Comparison of ENCODE assay signal across 8 mouse cellular contexts in the genomic region with DNA sequence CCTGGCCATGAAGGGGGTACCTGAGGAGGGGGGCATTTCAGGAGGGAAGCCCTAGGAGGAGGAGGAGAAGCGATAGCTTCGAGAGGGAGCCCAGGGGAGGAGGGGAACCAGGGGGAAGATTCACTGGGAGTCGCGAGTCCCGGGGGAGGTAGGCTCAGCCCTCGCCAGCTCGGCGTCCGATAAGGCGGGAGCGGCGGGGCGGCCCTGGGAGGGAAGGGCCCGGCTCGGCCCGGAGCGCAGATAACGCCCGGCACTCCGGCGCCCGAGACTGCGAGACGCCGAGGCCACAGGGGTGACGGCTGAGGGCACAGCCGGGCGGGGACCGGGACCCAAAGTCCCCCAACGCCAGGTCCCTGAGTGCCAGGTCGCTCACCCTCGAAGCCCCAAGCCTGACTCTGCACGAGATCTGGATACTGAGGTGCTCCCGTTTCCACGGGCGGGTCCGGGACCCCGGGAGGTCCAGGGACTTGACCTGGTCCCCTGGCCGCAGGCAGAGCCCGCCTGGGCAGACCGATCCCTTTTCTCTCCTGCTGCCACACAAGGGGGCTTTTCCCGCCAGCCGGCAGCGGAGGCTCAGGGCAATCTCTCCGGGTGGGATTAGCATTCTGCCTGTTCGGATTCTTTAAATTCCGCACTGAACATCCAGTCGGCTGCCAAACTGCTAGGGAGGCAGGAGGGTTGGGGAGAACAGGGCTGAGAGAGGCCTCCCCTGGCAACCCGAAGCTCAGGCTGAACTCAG. TPM values are rescaled to one million over a fixed set of nuclear protein-coding genes. Genes with fewer than 3 reads are reported as not detected.
DNase-seq lines count a peak whose midpoint lies in the region; ATAC-seq and TF ChIP-seq lines count a peak whose summit lies in the region.

No protein-coding gene starts in this region.

- no peaks in the 10 kb centered on the region for H3K36me3 ChIP-seq in ES-E14 (ENCODE audit: control insufficient read depth, insufficient read depth, low read length, poor library complexity, severe bottlenecking)
- no peaks in the 10 kb centered on the region for H3K36me3 ChIP-seq in intestine, embryonic 15.5 days

- 1% methylated on average over 38 of the region's 49 CpGs for WGBS in intestine, embryonic 15.5 days
- WGBS in lung, adult 2 months, result 9% methylated on average over 49 of the region's 49 CpGs

- peak overlapping the region; percentile 91 for H3K4me2 ChIP-seq in intestine, embryonic 15.5 days (replicated peaks)

- H3K27ac ChIP-seq in ES-E14 (ENCODE audit: insufficient read depth, low read depth, low read length, poor library complexity, severe bottlenecking), result peak overlapping the region; percentile 11; the same call in 1 of the 2 replicates
- peak overlapping the region; percentile 93 for H3K27ac ChIP-seq in intestine, embryonic 15.5 days

- H3K4me1 ChIP-seq in ES-E14 (ENCODE audit: control insufficient read depth in 2 of 2, insufficient read depth in 2 of 2, low read length in 2 of 2, poor library complexity in 1 of 2), result peaks cover 6 to 15% of the 10 kb centered on the region in 2 experiments; a peak in 1 of 4 replicates
- peaks cover 50% of the 10 kb centered on the region for H3K4me1 ChIP-seq in intestine, embryonic 15.5 days (replicated peaks)
- H3K4me1 ChIP-seq in lung, adult 2 months (ENCODE audit: control insufficient read depth, insufficient read depth, low read length), result peaks cover 19% of the 10 kb centered on the region

- no peaks in the 10 kb centered on the region for H3K9me3 ChIP-seq in ES-E14 (ENCODE audit: control insufficient read depth, insufficient read depth, low read depth, low read length)
- H3K9me3 ChIP-seq in intestine, embryonic 15.5 days, result no peaks in the 10 kb centered on the region

- ATAC-seq in intestine, embryonic 15.5 days, result peak; percentile 64

- TF ChIP-seq CTCF in lung, adult 2 months (IDR thresholded peaks at IDR 0.05; ENCODE audit: insufficient read depth, low read length), result no peak

- in situ Hi-C loops in ES-E14 (cut with MboI; ENCODE audit: low sequenced_read_pairs in 2 of 2, unreplicated experiment in 2 of 2), result loop anchor here in 1 of 2 experiments (5.0 to 10.0 kb wide), 2 partner anchors 60 to 168 kb away; partner anchors contain the start of gene Smad6

- peak overlapping the region; percentile 61 for H3K4me3 ChIP-seq in ES-E14 (ENCODE audit: insufficient read depth in 1 of 2, low read depth in 1 of 2, low read length in 2 of 2, poor library complexity in 1 of 2, severe bottlenecking in 1 of 2)
- peak overlapping the region; percentile 45 for H3K4me3 ChIP-seq in intestine, embryonic 15.5 days (replicated peaks)
- peak overlapping the region; percentile 70 for H3K4me3 ChIP-seq in lung, adult 2 months (replicated peaks; ENCODE audit: extremely low read depth, low read depth, low read length)

- H3K27me3 ChIP-seq in intestine, embryonic 15.5 days (replicated peaks), result no peaks in the 10 kb centered on the region

- H3K9ac ChIP-seq in ES-E14 (ENCODE audit: insufficient read depth, low read depth, low read length, poor library complexity, severe bottlenecking), result peak overlapping the region; percentile 79
- peak overlapping the region; percentile 66 for H3K9ac ChIP-seq in intestine, embryonic 15.5 days

- 0 out of 2 replicates have a peak, but pooled peaks have one; percentile 28 for TF ChIP-seq POLR2A in lung, adult 2 months (IDR thresholded peaks at IDR 0.05; ENCODE audit: borderline replicate concordance, extremely low read depth, low read depth, low read length)

- no peak for DNase-seq in ES-E14 (ENCODE audit: low read depth, low spot score)
- peak; percentile 55 to 71 for DNase-seq in adrenal gland, postnatal 36 days
- DNase-seq in forelimb bud, embryonic 11.5 days (ENCODE audit: low read depth, low spot score), result peak; percentile 49
- peak; percentile 62 for DNase-seq in lung, adult 2 months
- peak; percentile 76 for DNase-seq in ovary, postnatal 36 days (ENCODE audit: low spot score)
- no peak for DNase-seq in layer of hippocampus, adult 8-10 months (ENCODE audit: low spot score in 2 of 2)
- DNase-seq in frontal cortex, postnatal 14 days (ENCODE audit: low spot score in 2 of 2), result no peak

TF ChIP-seq in ES-E14, 5 proteins besides CTCF, POLR2A, EP300 and RAD21:
- no peak for TF ChIP-seq MAFK (IDR thresholded peaks at IDR 0.05; ENCODE audit: insufficient read depth, low read depth, low read length)
- TF ChIP-seq HCFC1 (IDR thresholded peaks at IDR 0.05; ENCODE audit: borderline replicate concordance, insufficient read depth, low read length), result no peak
- no peak for TF ChIP-seq ZNF384 (IDR thresholded peaks at IDR 0.05; ENCODE audit: low read depth, low read length)
- TF ChIP-seq CHD2 (IDR thresholded peaks at IDR 0.05; ENCODE audit: low read depth, low read length), result no peak
- TF ChIP-seq ZC3H11A (IDR thresholded peaks at IDR 0.05; ENCODE audit: borderline replicate concordance, low read depth, low read length), result no peak

RNA-seq across cellular contexts. Expression of gene Lctl, which starts 32.1 kb away (rescaled TPM):
- 1.5 and 2.3 TPM in 2 replicates for total RNA-seq in ES-E14 (2012; rRNA removed)
- total RNA-seq in adrenal gland, postnatal 36 days (2021), result 1 to 10 TPM in 1 of 2 experiments, under 1 TPM in 1; 0.69 to 2.6 TPM
- 0.13 and 0.15 TPM in 2 replicates for polyA plus RNA-seq in intestine, embryonic 15.5 days (2015; fragmentation: Nextera tagmentation; extraction: Ambion mirVana)
- polyA plus RNA-seq in lung, adult 2 months (2012; rRNA removed), result 2.9 TPM in 2 replicates
- total RNA-seq in layer of hippocampus, adult 8-10 months (2022), result under 1 TPM in 1 of 4 experiments, not detected in 3; 0.76 TPM

Comparison
In these comparisons a context has a peak if more than half of its experiments do, and no peak if none do; other contexts are left out.
1. DNase-seq: peak in adrenal gland, postnatal 36 days (2 of 2), forelimb bud, embryonic 11.5 days (single experiment), lung, adult 2 months (single experiment) and ovary, postnatal 36 days (single experiment); none in ES-E14 (single experiment), layer of hippocampus, adult 8-10 months (0 of 2) and frontal cortex, postnatal 14 days (0 of 2).
2. Peak in every context shown above with its lines, with median percentiles within 50 percentile points of each other: H3K4me3 ChIP-seq.